Mouse (Mus musculus) liver, embryonic 16.5 days (tissue): ENCODE data around the gene Csn1s2a. TPM values are rescaled to one million over a fixed set of nuclear protein-coding genes. Genes with fewer than 3 reads are reported as not detected.
"Not testable (repeated sequence)": the region's sequence is repeated elsewhere in the genome, so short reads cannot be mapped to it uniquely, and the experiment has no call there.

ENCODE experiments used
- ATAC-seq: fragments of 200-750 bp; cut with Nextera tagmentation; 2 replicates; pipeline ENCODE4 v1.8.0; 2017; ENCODE audit warnings: low read depth, mild to moderate bottlenecking, moderate number of reproducible peaks, moderate library complexity
- H3K27ac ChIP-seq: fragments of 300-500 bp; sonication (generic); 2 replicates; pipeline ENCODE4 v1.5.1; 2014; ENCODE audit warnings: mild to moderate bottlenecking, low read length
- H3K27me3 ChIP-seq: fragments of 300-500 bp; sonication (generic); 2 replicates; pipeline ENCODE4 v1.6.1; 2014; ENCODE audit warnings: low read depth, low read length, mixed read lengths; ENCODE audit not compliant: control insufficient read depth, insufficient read depth
- H3K36me3 ChIP-seq: fragments of 300-500 bp; sonication (generic); 2 replicates; pipeline ENCODE4 v1.6.1; 2014; ENCODE audit warnings: mild to moderate bottlenecking; ENCODE audit not compliant: control insufficient read depth, insufficient read depth
- H3K4me1 ChIP-seq: fragments of 300-500 bp; sonication (generic); 2 replicates; pipeline ENCODE4 v1.6.1; 2014; ENCODE audit warnings: low read depth, low read length, mixed read lengths; ENCODE audit not compliant: control insufficient read depth
- H3K4me2 ChIP-seq: fragments of 300-500 bp; sonication (generic); 2 replicates; pipeline ENCODE4 v1.6.1; 2014; ENCODE audit warnings: low read depth, low read length, mixed read lengths
- H3K4me3 ChIP-seq: fragments of 300-500 bp; sonication (generic); 2 replicates; pipeline ENCODE4 v1.5.1; 2014; ENCODE audit warnings: low read depth, mild to moderate bottlenecking, low read length
- H3K9ac ChIP-seq: fragments of 300-500 bp; sonication (generic); 2 replicates; pipeline ENCODE4 v1.6.1; 2014; ENCODE audit warnings: low read depth, low read length
- H3K9me3 ChIP-seq: fragments of 300-500 bp; sonication (generic); replicated peaks from 2 replicates; pipeline ENCODE4 v1.6.1; 2016; ENCODE audit warnings: low read length; ENCODE audit not compliant: control insufficient read depth
- WGBS: fragments of 180-500 bp; shearing (Covaris S2); extraction: QIAGEN DNeasy Blood & Tissue Kit; methylation state at CpG from one replicate; pipeline ENCODE4 v1.1.7; 2014; ENCODE audit not compliant: insufficient replicate concordance; 5-methylcytosine and 5-hydroxymethylcytosine counted together
- polyA plus RNA-seq: library from polyadenylated mRNA; unstranded; fragments of >200 nt; fragmentation: Nextera tagmentation; extraction: Ambion mirVana; gene quantifications from 2 replicates; pipeline ENCODE4 v1.2.1, GENCODE M21; 2015

Csn1s2a gene
- polyA plus RNA-seq = not detected in 2 replicates

- WGBS = 37% methylated on average over 1 of the region's 1 CpGs
- Histone ChIP-seq H3K4me1 (no peaks in the 10 kb centered on the region), H3K9ac (no peak within 1 kb of the TSS), H3K4me2 (no peak within 1 kb of the TSS), H3K4me3 (no peak within 1 kb of the TSS), H3K27me3 (no peaks in the 10 kb centered on the region), H3K36me3 (no peaks in the 10 kb centered on the region), H3K27ac (no peak within 1 kb of the TSS), H3K9me3 (no peaks in the 10 kb centered on the region)
- ATAC-seq = no peak
These were observed at the start of gene Csn1s2a for GRCm38 (mm10) chr5:87774267-87774666. Gene Csn1s2a (plus strand): TSS chr5:87774567.

DNA sequence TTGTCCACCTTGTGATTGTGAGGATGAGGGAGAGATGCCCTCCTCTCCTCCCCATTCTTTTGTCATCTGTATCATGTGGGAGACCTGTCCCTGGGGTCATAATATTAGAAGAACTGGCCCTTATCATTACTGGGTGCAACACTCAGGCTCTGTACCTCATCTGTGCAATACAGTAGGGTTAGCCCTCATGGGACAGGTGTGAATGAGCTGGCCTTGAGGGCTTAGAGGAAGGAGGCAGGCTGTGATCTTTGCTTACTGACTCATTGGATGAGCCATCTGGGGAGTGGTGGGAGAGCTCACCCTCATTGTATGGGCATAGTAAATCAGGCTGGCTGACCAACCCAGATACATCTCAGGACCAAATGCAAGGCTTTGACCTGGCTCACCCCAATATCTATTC is 39.5 kb upstream of the Csn1s2a start:
- H3K9me3 ChIP-seq = no peaks in the 10 kb centered on the region
- no peak overlapping the region for H3K9ac ChIP-seq
- H3K4me3 ChIP-seq = no peak overlapping the region
- no peaks in the 10 kb centered on the region for H3K27me3 ChIP-seq
- H3K36me3 ChIP-seq = no peaks in the 10 kb centered on the region
- no peaks in the 10 kb centered on the region for H3K4me1 ChIP-seq
- no peak for ATAC-seq
- no peak overlapping the region for H3K27ac ChIP-seq
- H3K4me2 ChIP-seq = no peak overlapping the region

- no peak overlapping the region for H3K4me3 ChIP-seq
- H3K9ac ChIP-seq = no peak overlapping the region
- H3K4me2 ChIP-seq = no peak overlapping the region
- ATAC-seq = no peak
- H3K4me1 ChIP-seq = no peaks in the 10 kb centered on the region
- 65% methylated on average over 1 of the region's 1 CpGs for WGBS
- no peaks in the 10 kb centered on the region for H3K27me3 ChIP-seq
- H3K9me3 ChIP-seq = no peaks in the 10 kb centered on the region
- no peaks in the 10 kb centered on the region for H3K36me3 ChIP-seq
- H3K27ac ChIP-seq = no peak overlapping the region
These were observed 20.9 kb upstream of the Csn1s2a start for GRCm38 (mm10) chr5:87753471-87753870.

- H3K27ac ChIP-seq = no peak overlapping the region
- H3K36me3 ChIP-seq = no peaks in the 10 kb centered on the region
- ATAC-seq = no peak
- H3K4me2 ChIP-seq = no peak overlapping the region
- no peaks in the 10 kb centered on the region for H3K4me1 ChIP-seq
- H3K4me3 ChIP-seq = no peak overlapping the region
- no peak overlapping the region for H3K9ac ChIP-seq
- 63% methylated on average over 3 of the region's 3 CpGs for WGBS
- no peaks in the 10 kb centered on the region for H3K27me3 ChIP-seq
- no peaks in the 10 kb centered on the region for H3K9me3 ChIP-seq
These were observed 9.8 kb upstream of the Csn1s2a start for GRCm38 (mm10) chr5:87764546-87764945.

DNA sequence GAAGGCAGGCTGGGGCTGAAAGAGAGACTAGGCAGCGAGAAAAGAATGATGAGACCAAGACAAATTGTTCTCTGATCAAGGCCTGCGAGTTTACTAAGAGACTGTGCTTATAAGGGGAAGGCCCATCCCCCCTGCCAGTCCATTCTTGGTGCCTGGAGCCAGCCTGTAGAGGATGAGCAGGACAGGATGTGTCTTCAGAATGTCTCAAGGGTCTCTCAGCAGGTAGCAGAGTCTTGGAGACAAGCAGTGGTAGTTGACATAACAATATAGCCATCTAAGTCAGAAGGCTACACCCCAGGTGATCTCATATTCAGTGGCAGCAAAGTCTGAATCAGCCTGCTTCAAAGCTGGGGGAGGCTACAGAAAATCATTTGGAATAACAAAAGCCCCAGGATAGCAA is 2.2 kb upstream of the Csn1s2a start:
- H3K27ac ChIP-seq, H3K4me3 ChIP-seq, H3K27me3 ChIP-seq, H3K4me2 ChIP-seq, H3K4me1 ChIP-seq, ATAC-seq, H3K9me3 ChIP-seq, H3K9ac ChIP-seq, H3K36me3 ChIP-seq: not testable (repeated sequence)
- 35% methylated on average over 2 of the region's 2 CpGs for WGBS

- no peaks in the 10 kb centered on the region for H3K4me1 ChIP-seq
- no peaks in the 10 kb centered on the region for H3K36me3 ChIP-seq
- ATAC-seq = no peak
- H3K27ac ChIP-seq = no peak overlapping the region
- no peaks in the 10 kb centered on the region for H3K27me3 ChIP-seq
- WGBS = 32% methylated on average over 4 of the region's 4 CpGs
- H3K9me3 ChIP-seq = no peaks in the 10 kb centered on the region
- H3K4me2 ChIP-seq = no peak overlapping the region
- H3K9ac ChIP-seq = no peak overlapping the region
- no peak overlapping the region for H3K4me3 ChIP-seq
These were observed 8.4 kb downstream of the Csn1s2a start for GRCm38 (mm10) chr5:87782731-87783130.

- no peak for ATAC-seq
- H3K4me3 ChIP-seq = no peak within 1 kb of the TSS
- no peaks in the 10 kb centered on the region for H3K36me3 ChIP-seq
- WGBS = 54% methylated on average over 2 of the region's 2 CpGs
- H3K4me2 ChIP-seq = no peak within 1 kb of the TSS
- H3K9ac ChIP-seq = no peak within 1 kb of the TSS
- H3K4me1 ChIP-seq = no peaks in the 10 kb centered on the region
- H3K27ac ChIP-seq = no peak within 1 kb of the TSS
- no peaks in the 10 kb centered on the region for H3K9me3 ChIP-seq
- H3K27me3 ChIP-seq = no peaks in the 10 kb centered on the region
These were observed 33.4 kb downstream of the Csn1s2a start, which contains the start of gene Csn1s2b for GRCm38 (mm10) chr5:87807782-87808181. Gene Csn1s2b (plus strand): TSS chr5:87808082.

GRCm38 (mm10) chr5:87809253-87809652 is 34.9 kb downstream of the Csn1s2a start:
- H3K4me1 ChIP-seq = no peaks in the 10 kb centered on the region
- 41% methylated on average over 2 of the region's 2 CpGs for WGBS
- no peaks in the 10 kb centered on the region for H3K27me3 ChIP-seq
- no peak for ATAC-seq
- H3K4me3 ChIP-seq = no peak overlapping the region
- no peak overlapping the region for H3K9ac ChIP-seq
- H3K4me2 ChIP-seq = no peak overlapping the region
- no peak overlapping the region for H3K27ac ChIP-seq
- no peaks in the 10 kb centered on the region for H3K36me3 ChIP-seq
- no peaks in the 10 kb centered on the region for H3K9me3 ChIP-seq

GRCm38 (mm10) chr5:87825386-87825785 is 51.0 kb downstream of the Csn1s2a start, which contains the start of gene Prr27:
Gene Prr27 (plus strand): TSS chr5:87825686.
- no peak for ATAC-seq
- no peak within 1 kb of the TSS for H3K9ac ChIP-seq
- H3K4me1 ChIP-seq = no peaks in the 10 kb centered on the region
- no peak within 1 kb of the TSS for H3K27ac ChIP-seq
- no peak within 1 kb of the TSS for H3K4me3 ChIP-seq
- 30% methylated on average over 1 of the region's 1 CpGs for WGBS
- H3K27me3 ChIP-seq = no peaks in the 10 kb centered on the region
- H3K4me2 ChIP-seq = no peak within 1 kb of the TSS
- no peaks in the 10 kb centered on the region for H3K36me3 ChIP-seq
- no peaks in the 10 kb centered on the region for H3K9me3 ChIP-seq
